Mouse (Mus musculus) heart, postnatal 14 days (tissue): ENCODE measurements around the gene Tmem110. TPM values are rescaled to one million over a fixed set of nuclear protein-coding genes. Genes with fewer than 3 reads are reported as not detected.

Experiments
- DNase-seq, 2 experiments: peaks; one replicate each; pipeline ENCODE4 v3.0.0; 2021 to 2022
- intact Hi-C: fragments of 180-260 bp; cut with DNase I; formaldehyde crosslinking; loops from one replicate; pipeline ENCODE4 v1.15.1; 2025
- total RNA-seq, 2 experiments: library from RNA; stranded (reverse); gene quantifications; 2 replicates each; pipeline ENCODE4 v1.2.3; 2021

The Tmem110 gene
- total RNA-seq, 2 experiments from 2014 or later = 7.6 to 7.7 TPM

- intact Hi-C loops = no loop called here
- peak in 1 of 2 experiments; percentile 51 for DNase-seq
Measured at GRCm38 (mm10) chr14:30857990-30858389, 32.6 kb downstream of the Tmem110 start.

DNA sequence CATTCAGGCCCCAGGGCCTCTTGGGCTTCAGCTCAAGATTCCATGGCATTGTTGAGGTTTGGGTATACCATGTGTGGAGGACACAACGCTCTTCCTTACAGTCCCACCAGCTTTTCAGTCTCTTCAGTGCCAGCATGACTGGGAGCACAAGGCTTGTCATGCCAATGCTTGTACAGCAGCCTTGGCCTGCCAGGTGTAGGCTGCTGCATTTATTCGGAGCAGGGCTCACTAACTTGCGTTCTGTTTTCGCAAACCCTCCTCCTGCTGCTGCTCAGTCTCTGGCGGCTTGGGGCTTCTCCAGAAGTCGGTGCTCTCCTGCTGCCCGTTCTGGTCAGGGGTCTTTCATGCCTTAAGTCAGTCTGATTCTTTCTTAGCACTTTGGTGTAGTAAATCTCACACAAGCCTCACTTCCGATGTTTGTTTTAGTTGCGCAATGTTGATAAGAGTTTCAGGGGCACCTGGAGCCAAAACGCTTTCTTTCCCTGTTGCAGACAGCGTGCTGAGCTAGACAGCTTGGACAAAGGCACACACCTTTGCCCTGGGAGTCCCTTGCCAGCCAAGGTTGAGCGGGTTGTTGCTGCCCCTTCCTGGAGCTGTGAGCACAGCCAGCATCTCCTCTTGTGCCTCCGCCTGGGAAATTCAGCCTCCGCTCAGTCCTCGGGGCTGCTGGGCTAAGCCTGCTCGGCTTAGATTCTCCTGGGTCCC lies 36.2 kb downstream of the Tmem110 start:
- intact Hi-C loops = loop anchor here (5.0 kb wide), 2 partner anchors 164 to 269 kb away; no protein-coding TSS in a partner anchor
- no peak for DNase-seq

GRCm38 (mm10) chr14:30862368-30862767 lies 37.0 kb downstream of the Tmem110 start:
- no peak for DNase-seq
- intact Hi-C loops = loop anchor here (5.0 kb wide), 2 partner anchors 165 to 270 kb away; no protein-coding TSS in a partner anchor

DNA sequence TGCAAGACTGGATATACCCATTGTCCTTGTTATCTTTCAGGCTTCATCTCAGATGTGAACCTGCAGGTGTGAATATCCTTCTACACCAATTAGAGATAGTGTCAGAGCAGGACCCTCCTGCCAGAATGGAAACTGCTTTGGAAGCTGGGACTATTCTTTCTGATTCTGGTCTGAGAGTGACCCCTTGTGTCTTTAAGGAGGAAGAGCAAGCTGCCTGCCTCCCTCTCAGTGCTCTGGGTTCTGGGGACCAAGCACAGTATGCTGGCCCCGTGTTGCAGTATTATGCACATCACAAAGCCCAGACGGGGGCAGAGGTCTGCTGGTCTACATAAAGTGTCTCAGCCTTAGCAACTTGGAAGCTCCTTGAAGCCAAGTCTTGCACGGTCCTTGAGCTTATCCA lies 39.9 kb downstream of the Tmem110 start:
- intact Hi-C loops = loop anchor here (5.0 kb wide), 2 partner anchors 38 to 193 kb away; partner anchors contain the start of gene Tmem110

GRCm38 (mm10) chr14:30867042-30867441 lies 41.7 kb downstream of the Tmem110 start:
- intact Hi-C loops = loop anchor here (1.0 to 5.0 kb wide), 4 partner anchors 14 to 195 kb away; partner anchors contain the start of gene Tmem110

More for the DNA sequence above, 39.9 kb downstream of the Tmem110 start:
- DNase-seq = peak in 1 of 2 experiments; percentile 37

DNA sequence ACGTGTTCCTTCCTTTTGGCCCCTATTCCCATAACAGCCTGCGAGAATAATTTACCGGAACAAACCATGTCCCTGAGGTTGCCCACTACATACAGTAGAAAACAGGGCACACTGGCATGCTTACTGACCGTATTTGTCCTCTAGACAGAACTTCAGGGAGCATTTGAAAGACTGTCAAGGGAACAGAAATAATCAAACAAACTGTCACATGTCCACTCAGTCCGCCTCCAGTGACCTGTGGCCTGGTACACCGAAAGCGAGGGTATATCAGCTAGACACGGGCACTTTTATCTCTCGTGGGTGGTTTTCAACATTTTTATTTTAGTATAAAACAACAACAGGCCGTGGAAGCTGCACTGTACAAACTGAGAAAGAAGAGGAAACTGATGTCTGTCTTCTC lies 43.4 kb downstream of the Tmem110 start:
- intact Hi-C loops = loop anchor here (5.0 kb wide), 2 partner anchors 42 to 197 kb away; partner anchors contain the start of gene Tmem110
- DNase-seq = no peak

More at GRCm38 (mm10) chr14:30867042-30867441, 41.7 kb downstream of the Tmem110 start:
- peak; percentile 81 to 89 for DNase-seq

DNA sequence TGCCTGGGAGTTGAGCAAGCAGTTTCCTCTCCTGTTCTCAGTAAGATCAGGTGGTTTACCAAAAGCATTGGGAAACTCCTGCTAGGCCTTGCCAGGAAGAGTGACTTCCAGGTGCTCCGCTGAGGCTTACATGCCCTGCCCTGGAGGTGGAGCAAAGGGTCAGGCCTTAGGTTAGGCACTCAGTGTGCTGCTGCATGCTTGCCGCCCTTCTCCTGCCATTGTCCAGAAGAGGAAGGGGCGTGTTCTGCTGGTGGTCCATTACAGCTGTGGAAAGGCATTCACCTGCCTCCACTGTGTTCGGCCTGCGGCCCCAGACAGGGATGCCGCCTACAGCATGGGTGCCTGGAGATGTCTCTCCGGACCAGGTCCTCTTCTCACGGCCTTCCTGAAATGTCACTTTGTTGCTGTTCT lies 44.0 kb downstream of the Tmem110 start:
- intact Hi-C loops = loop anchor here (5.0 kb wide), 2 partner anchors 42 to 197 kb away; partner anchors contain the start of gene Tmem110
- DNase-seq = peak; percentile 49 to 57

GRCm38 (mm10) chr14:30870206-30871147 lies 45.1 kb downstream of the Tmem110 start:
- DNase-seq = peak; percentile 48 to 56
- intact Hi-C loops = no loop called here

DNA sequence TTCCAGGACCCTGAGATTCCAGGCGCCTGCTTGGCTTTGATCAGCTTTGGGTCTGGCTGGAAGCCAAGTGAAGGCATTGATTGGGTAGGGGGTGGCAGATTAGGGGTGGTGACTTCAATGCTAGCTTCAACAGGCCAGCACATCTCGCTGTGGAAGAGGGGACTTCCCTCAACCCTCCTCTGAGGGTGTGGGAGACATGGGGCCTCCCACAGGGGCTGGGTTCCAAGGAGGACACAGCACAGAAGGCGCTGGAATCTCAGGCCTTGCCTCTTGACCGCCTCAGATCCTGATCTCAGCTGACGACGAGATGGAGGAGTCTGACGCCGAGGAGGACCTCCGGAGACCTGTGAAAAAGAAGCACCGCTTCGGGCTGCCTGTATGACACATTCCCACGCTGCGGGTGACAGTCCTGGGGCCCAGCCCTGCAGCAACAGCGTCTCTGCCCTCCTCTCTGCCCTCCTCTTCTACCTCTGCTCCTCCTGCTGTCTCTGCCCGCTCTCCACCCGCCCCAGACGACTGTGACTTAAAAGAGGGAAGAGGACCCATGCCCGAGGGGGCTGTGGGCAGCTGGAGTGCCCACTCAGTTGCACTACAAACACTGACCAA lies 48.8 kb downstream of the Tmem110 start:
- intact Hi-C loops = no loop called here

DNA sequence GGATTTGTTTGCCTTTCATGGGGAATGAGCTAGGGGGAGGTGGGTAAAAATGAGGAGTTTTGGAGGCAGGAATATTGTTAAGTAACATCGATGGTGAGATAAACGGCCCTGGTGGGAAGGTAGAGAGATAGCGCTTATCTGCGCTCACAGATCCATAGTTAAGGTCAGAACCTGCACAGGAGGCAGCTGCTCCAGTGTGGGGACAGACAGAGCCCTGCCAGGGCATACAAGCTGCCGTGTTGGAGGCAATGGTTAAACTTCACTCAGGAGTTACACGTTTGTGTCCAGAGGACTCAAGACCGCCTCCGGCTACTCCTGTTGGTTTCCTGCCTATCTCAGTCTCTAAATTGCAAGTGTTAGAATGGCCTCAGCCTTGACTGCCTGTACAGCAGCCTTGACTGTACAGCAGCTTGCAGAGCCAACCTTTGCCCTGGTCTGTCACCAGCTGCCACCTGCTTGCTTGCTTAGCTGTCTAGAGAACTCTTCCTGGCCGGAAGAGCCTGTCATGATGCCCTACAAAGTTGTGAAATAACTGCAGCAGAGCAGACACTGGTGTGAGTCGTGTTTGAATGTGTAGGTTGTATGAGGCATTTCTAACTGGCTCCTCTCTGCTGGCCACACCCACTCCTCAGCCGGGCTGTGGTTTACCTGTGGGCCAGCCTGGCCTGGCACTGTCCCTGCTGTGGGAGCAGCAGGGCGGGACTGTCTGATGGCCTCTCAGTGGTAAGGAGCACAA lies 49.9 kb downstream of the Tmem110 start:
- DNase-seq = no peak
- intact Hi-C loops = no loop called here

More for the DNA sequence above, 48.8 kb downstream of the Tmem110 start:
- peak in 1 of 2 experiments; percentile 21 for DNase-seq

GRCm38 (mm10) chr14:30875955-30876354 lies 50.6 kb downstream of the Tmem110 start:
- intact Hi-C loops = no loop called here
- DNase-seq = no peak

- DNase-seq = peak in 1 of 2 experiments; percentile 24
- intact Hi-C loops = no loop called here
Measured at GRCm38 (mm10) chr14:30876451-30876850, 51.1 kb downstream of the Tmem110 start.

GRCm38 (mm10) chr14:30877827-30878226 lies 52.4 kb downstream of the Tmem110 start:
- intact Hi-C loops = no loop called here
- no peak for DNase-seq

DNA sequence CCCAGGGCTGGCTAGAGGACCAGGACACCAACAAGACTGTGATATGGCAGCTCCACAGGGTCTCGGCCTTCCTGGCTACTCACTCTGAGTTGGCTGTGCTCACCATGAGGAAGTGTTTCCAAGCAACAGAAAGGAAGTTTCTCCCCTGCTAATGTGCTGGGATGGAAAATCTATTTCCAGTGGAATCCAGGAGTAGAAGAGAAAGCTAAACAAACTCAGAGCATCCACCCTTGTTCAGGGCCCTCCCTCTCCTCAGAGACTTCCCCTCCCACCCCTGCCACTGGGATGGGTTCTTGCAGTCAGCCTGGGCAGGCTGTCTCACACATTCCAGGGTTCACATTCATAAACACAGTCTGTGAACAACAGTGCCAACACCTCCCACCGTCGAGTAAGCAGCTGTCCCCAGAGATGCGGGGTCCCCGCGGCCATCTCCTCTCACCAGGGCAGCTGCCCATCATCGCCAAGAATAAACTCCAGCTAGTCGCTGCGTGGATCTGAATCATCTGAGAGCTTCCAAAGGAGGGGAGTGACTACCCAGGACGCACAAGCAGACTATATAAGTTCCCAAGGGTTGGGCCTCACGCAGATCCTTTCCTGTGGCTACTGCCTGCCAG lies 53.7 kb downstream of the Tmem110 start, which contains the start of gene Mustn1:
Gene Mustn1 (plus strand): TSS at position 243 of the 614 bp plus-strand sequence.
- intact Hi-C loops = no loop called here

GRCm38 (mm10) chr14:30879794-30880193 lies 54.4 kb downstream of the Tmem110 start:
- DNase-seq = no peak

More for the DNA sequence above, 53.7 kb downstream of the Tmem110 start, which contains the start of gene Mustn1:
- peak; percentile 55 to 56 for DNase-seq

GRCm38 (mm10) chr14:30880251-30880650 lies 54.9 kb downstream of the Tmem110 start:
- intact Hi-C loops = loop anchor here (5.0 kb wide), 1 partner anchor 183 kb away; no protein-coding TSS in a partner anchor
- DNase-seq = no peak

More at GRCm38 (mm10) chr14:30879794-30880193, 54.4 kb downstream of the Tmem110 start:
- intact Hi-C loops = loop anchor here (5.0 kb wide), 1 partner anchor 182 kb away; no protein-coding TSS in a partner anchor

DNA sequence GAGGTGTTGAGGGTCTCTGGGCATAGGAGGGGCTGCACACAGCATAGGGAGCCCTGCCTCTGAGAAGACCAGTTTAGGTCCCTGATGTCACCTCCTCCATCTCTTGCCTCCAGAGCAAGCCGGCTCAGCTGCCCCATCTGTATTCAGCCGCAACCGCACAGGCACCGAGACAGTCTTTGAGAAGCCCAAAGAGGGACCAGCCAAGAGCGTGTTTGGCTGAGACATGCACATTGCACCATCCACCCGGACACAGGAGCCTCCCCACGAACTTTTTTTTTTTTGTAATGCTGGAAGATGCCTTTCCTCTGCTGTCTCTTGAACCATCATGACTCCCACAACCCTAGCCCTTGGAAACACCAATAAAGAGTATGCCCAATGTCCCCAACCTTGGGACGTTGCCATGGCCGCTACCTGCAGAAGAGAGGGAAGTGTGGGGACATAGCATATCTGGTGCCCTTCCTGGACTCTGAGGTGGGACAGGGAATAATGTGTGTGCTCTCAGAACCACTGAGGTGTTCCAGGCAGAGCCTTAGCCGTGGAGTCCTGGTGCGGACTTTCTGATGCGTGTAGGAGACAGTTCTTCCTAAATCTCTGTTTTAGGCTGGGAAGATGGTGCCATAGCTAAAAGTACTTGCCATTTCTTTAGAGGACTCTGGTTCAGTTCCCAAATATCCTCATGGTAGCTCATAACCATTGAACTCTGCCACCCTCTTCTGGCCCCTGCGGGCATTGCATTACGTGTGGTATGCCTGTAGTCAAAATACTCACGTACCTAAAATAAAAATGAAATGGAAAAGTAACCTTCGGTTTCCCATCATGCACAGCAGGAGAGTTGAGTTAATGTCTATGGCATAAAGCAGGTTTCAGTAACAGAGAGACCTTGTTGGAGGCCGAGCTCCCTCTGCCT lies 55.7 kb downstream of the Tmem110 start:
- intact Hi-C loops = loop anchor here (1.0 to 5.0 kb wide), 2 partner anchors 14 to 184 kb away; no protein-coding TSS in a partner anchor
- peak; percentile 72 to 81 for DNase-seq
